ENCODE assay signal across 1 mouse cellular context in the genomic region with DNA sequence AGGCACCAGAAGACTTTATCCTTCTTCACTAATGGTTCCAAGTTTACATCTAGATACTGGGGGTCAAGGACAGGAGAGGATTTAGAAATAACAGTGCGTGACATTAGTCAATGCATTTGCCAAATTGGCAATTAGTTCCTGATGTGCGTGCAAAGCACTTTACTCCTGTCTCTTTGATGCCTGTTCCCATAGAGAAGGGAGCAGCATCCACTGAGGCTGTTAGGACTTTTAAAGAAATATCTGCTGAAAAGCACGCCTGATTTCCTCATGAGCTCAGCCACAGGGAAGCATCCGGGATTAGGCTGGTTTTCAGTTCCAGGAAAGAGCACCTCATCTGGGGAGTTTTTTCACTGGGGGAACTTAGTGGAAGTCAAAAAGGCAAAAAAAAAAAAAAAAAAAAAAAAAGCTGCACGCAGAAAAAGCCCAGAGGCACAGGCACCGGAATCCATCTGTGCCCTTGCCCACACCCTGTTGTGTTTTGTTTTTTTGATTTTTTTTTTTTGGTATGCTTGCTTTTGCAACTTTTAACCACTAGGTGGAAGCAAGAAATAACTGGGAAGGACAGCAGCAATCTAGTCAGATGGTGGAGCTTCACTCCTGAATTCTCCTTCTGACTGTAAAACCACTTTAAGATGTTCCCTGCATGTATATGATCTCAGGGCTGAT.
TF ChIP-seq lines count a peak whose summit lies in the region.

No protein-coding gene starts in this region.

TF ChIP-seq in MEL, 35 proteins besides CTCF, POLR2A, EP300 and RAD21 (continued from another document):
- peak; percentile 59; the same call in 1 of the 2 replicates for TF ChIP-seq ZKSCAN1 (IDR thresholded peaks at IDR 0.05; ENCODE audit: low read depth, low read length)
TF ChIP-seq in MEL: peak in this region for 6.
